Mouse (Mus musculus) spleen, postnatal 10 days (tissue): Measurements from ENCODE around the gene Vmn2r113.
"Not testable (repeated sequence)": the region's sequence is repeated elsewhere in the genome, so short reads cannot be mapped to it uniquely, and the experiment has no call there.

Source experiments
- DNase-seq, 2 experiments: peaks; one replicate each; pipeline ENCODE4 v3.0.0; 2021 to 2022; ENCODE audit warnings: low spot score in 2 of 2

The Vmn2r113 gene

GRCm38 (mm10) chr17:22942684-22943083 is at the start of gene Vmn2r113:
TSS of gene Vmn2r113 (plus strand) at chr17:22942984.
- DNase-seq, result not testable (repeated sequence)
